Mouse (Mus musculus) C2C12 (cell line): ENCODE measurements around the gene Sdf4.

Source experiments
- CTCF ChIP-seq: IDR thresholded peaks from one replicate; pipeline ENCODE4 v1.5.1; 2011; ENCODE audit not compliant: control insufficient read depth, insufficient read depth, insufficient read length
- FOSL1 ChIP-seq: IDR thresholded peaks from one replicate; pipeline ENCODE4 v1.8.0; 2011; ENCODE audit warnings: mild to moderate bottlenecking, low read length; ENCODE audit not compliant: poor library complexity, insufficient read depth, severe bottlenecking
- MYOD1 ChIP-seq: IDR thresholded peaks from one replicate; pipeline ENCODE4 v1.6.1; 2011; ENCODE audit warnings: low read depth; ENCODE audit not compliant: control insufficient read depth, insufficient read length
- MYOG ChIP-seq: IDR thresholded peaks from one replicate; pipeline ENCODE4 v1.6.1; 2011; ENCODE audit not compliant: control insufficient read depth, insufficient read length; ENCODE audit errors: extremely low read depth
- USF1 ChIP-seq: IDR thresholded peaks from one replicate; pipeline ENCODE4 v1.6.1; 2011; ENCODE audit warnings: low read depth, mild to moderate bottlenecking, control low read depth, moderate library complexity

DNA sequence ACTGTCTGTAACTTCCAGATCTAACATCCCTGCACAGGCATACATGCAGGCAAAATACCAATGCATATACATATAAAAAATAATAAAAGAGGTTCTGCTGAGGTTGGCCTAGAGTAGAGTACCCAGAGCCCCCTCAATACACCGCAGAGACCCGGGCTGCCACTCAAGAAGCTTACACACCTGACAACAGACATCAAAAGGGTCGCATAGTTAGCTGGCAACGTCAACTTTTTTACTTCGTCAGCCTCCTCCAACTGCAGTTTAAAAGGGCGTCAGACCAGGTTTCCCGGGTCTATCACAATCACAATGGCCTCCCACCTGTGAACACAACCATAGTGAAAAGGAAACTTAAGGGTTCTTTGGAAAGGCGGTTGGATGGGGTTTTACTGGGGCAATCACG, 30.8 kb downstream of the Sdf4 start:
- TF ChIP-seq CTCF (no peak), FOSL1 (no peak), USF1 (no peak), MYOG (no peak), MYOD1 (no peak)
